In the genomic region with DNA sequence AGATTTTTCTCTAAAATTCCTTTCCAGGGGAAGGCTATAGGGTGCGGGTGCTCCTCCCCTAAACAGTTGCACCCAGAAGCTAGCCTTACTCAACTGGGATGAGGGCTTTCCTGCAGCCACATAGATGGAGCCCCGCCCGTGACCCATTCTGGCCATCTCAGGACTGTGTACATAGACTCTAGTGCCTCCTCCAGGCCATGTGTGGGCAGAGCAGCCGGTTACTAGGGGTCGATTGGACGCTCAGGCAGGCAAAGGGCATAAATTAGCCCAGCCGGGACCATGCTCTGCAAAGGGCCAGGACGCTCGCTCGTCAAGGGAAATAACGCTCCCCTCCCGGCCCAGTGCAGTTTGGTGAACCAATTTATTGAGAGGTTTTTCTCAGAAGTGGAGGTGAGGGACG, we compare ENCODE assay signal across 13 mouse cellular contexts. TPM values are rescaled to one million over a fixed set of nuclear protein-coding genes. Genes with fewer than 3 reads are reported as not detected.
DNase-seq lines count a peak whose midpoint lies in the region; ATAC-seq and TF ChIP-seq lines count a peak whose summit lies in the region.
"Had no signal": no experiment of that assay in that cellular context is flagged by ENCODE, and none has a peak within 500 bp of the region (broad histone marks: within the 10 kb centered on the region; RNA-seq: fewer than 3 reads in every experiment).

No protein-coding gene starts in this region.

- DNase-seq in forebrain, embryonic 11.5 days (ENCODE audit: low spot score): peak; percentile 70
- peak; percentile 59 for DNase-seq in layer of hippocampus, adult 9-11 months
- no peak for DNase-seq in layer of hippocampus, postnatal 25 days (ENCODE audit: extremely low spot score in 1 of 2, low spot score in 1 of 2)
- DNase-seq in ZHBTc4 (ENCODE audit: low read depth, low spot score): peak; percentile 83
- peak; percentile 51 for DNase-seq in hindbrain, postnatal 0 days (ENCODE audit: low spot score)
- DNase-seq: gastrocnemius, postnatal 36 days had no signal

- H3K9ac ChIP-seq in forebrain, embryonic 11.5 days (ENCODE audit: low read length): no peak overlapping the region
- H3K9ac ChIP-seq in forebrain, embryonic 13.5 days: no peak overlapping the region
- H3K9ac ChIP-seq in hindbrain, postnatal 0 days (replicated peaks; ENCODE audit: low read length): no peak overlapping the region
- no peak overlapping the region for H3K9ac ChIP-seq in heart, embryonic 11.5 days (ENCODE audit: low read depth, low read length)
- H3K9ac ChIP-seq: limb, embryonic 15.5 days had no signal

- no peaks in the 10 kb centered on the region for H3K36me3 ChIP-seq in forebrain, embryonic 11.5 days (ENCODE audit: control insufficient read depth, insufficient read depth, low read length)
- no peaks in the 10 kb centered on the region for H3K36me3 ChIP-seq in forebrain, embryonic 13.5 days (ENCODE audit: poor library complexity, severe bottlenecking)
- no peaks in the 10 kb centered on the region for H3K36me3 ChIP-seq in hindbrain, postnatal 0 days (ENCODE audit: insufficient read depth, low read length)
- H3K36me3 ChIP-seq in heart, embryonic 11.5 days (ENCODE audit: control insufficient read depth, insufficient read depth, low read length): no peaks in the 10 kb centered on the region
- H3K36me3 ChIP-seq: limb, embryonic 15.5 days had no signal

- WGBS in forebrain, embryonic 11.5 days: 13% methylated on average over 13 of the region's 13 CpGs
- 14% methylated on average over 13 of the region's 13 CpGs for WGBS in forebrain, embryonic 13.5 days
- WGBS in hindbrain, postnatal 0 days: 16% methylated on average over 13 of the region's 13 CpGs
- WGBS in heart, embryonic 11.5 days (ENCODE audit: insufficient replicate concordance): 13% methylated on average over 13 of the region's 13 CpGs

- H3K4me1 ChIP-seq in forebrain, embryonic 11.5 days (replicated peaks; ENCODE audit: control insufficient read depth, insufficient read depth, low read length): peaks cover 16% of the 10 kb centered on the region
- peaks cover 62% of the 10 kb centered on the region for H3K4me1 ChIP-seq in forebrain, embryonic 13.5 days
- H3K4me1 ChIP-seq in hindbrain, postnatal 0 days (ENCODE audit: insufficient read depth, low read length): peaks cover 8% of the 10 kb centered on the region; the same call in 1 of the 2 replicates
- H3K4me1 ChIP-seq in heart, embryonic 11.5 days (ENCODE audit: control insufficient read depth, insufficient read depth, low read length): no peaks in the 10 kb centered on the region
- H3K4me1 ChIP-seq: megakaryocyte, embryonic 14.5 days had no signal

- H3K27me3 ChIP-seq in forebrain, embryonic 11.5 days (ENCODE audit: control insufficient read depth, insufficient read depth, low read length): peaks cover 28% of the 10 kb centered on the region
- peaks cover 54% of the 10 kb centered on the region for H3K27me3 ChIP-seq in forebrain, embryonic 13.5 days
- peaks cover 25% of the 10 kb centered on the region for H3K27me3 ChIP-seq in hindbrain, postnatal 0 days (ENCODE audit: insufficient read depth, low read length)
- peaks cover 88% of the 10 kb centered on the region for H3K27me3 ChIP-seq in heart, embryonic 11.5 days (ENCODE audit: control insufficient read depth, insufficient read depth, low read length)

- H3K9me3 ChIP-seq in forebrain, embryonic 11.5 days (ENCODE audit: control insufficient read depth, low read length): no peaks in the 10 kb centered on the region
- H3K9me3 ChIP-seq in forebrain, embryonic 13.5 days (replicated peaks): no peaks in the 10 kb centered on the region
- H3K9me3 ChIP-seq in hindbrain, postnatal 0 days (ENCODE audit: low read length): no peaks in the 10 kb centered on the region
- H3K9me3 ChIP-seq in heart, embryonic 11.5 days (replicated peaks; ENCODE audit: control insufficient read depth, low read length): no peaks in the 10 kb centered on the region
- H3K9me3 ChIP-seq: limb, embryonic 15.5 days; megakaryocyte, embryonic 14.5 days had no signal

- H3K4me2 ChIP-seq in forebrain, embryonic 11.5 days (ENCODE audit: low read depth, low read length, severe bottlenecking): no peak overlapping the region
- H3K4me2 ChIP-seq in forebrain, embryonic 13.5 days: no peak overlapping the region
- H3K4me2 ChIP-seq in hindbrain, postnatal 0 days (ENCODE audit: low read depth, low read length): no peak overlapping the region
- H3K4me2 ChIP-seq in heart, embryonic 11.5 days: no peak overlapping the region
- H3K4me2 ChIP-seq: limb, embryonic 15.5 days had no signal

- ATAC-seq in forebrain, embryonic 11.5 days (replicated peaks; ENCODE audit: low FRiP score): no peak; the same call in 1 of the 2 replicates
- ATAC-seq in forebrain, embryonic 13.5 days: no peak
- peak; percentile 58; the same call in 1 of the 2 replicates for ATAC-seq in hindbrain, postnatal 0 days
- no peak for ATAC-seq in inflammation-experienced regulatory T-cells, adult 6 months
- ATAC-seq in heart, embryonic 11.5 days (replicated peaks; ENCODE audit: insufficient number of reproducible peaks, low FRiP score, low TSS enrichment): no peak
- ATAC-seq: CD4-positive, CD25-positive, alpha-beta regulatory T cell, adult 4 months; intestine, embryonic 16.5 days had no signal

- H3K27ac ChIP-seq in forebrain, embryonic 11.5 days (ENCODE audit: low read depth, low read length): no peak overlapping the region
- no peak overlapping the region for H3K27ac ChIP-seq in forebrain, embryonic 13.5 days
- no peak overlapping the region for H3K27ac ChIP-seq in hindbrain, postnatal 0 days
- H3K27ac ChIP-seq in heart, embryonic 11.5 days (ENCODE audit: low read depth, low read length): no peak overlapping the region
- H3K27ac ChIP-seq: limb, embryonic 15.5 days had no signal

- TF ChIP-seq CTCF in hindbrain, postnatal 0 days (IDR thresholded peaks at IDR 0.05; ENCODE audit: low read depth): peak; percentile 55; the same call in 1 of the 2 replicates

- no peak overlapping the region for H3K4me3 ChIP-seq in forebrain, embryonic 11.5 days (ENCODE audit: low read depth, low read length)
- no peak overlapping the region for H3K4me3 ChIP-seq in forebrain, embryonic 13.5 days
- H3K4me3 ChIP-seq in hindbrain, postnatal 0 days (ENCODE audit: low read length): no peak overlapping the region
- no peak overlapping the region for H3K4me3 ChIP-seq in heart, embryonic 11.5 days (ENCODE audit: low read depth, low read length)
- H3K4me3 ChIP-seq: limb, embryonic 15.5 days; megakaryocyte, embryonic 14.5 days had no signal

RNA-seq across cellular contexts. Expression of a gene that starts 8.5 kb away (rescaled TPM):
- not detected in 2 replicates for polyA plus RNA-seq in forebrain, embryonic 11.5 days (2014; fragmentation: Nextera tagmentation; extraction: Ambion mirVana)
- polyA plus RNA-seq in forebrain, embryonic 13.5 days (2015; fragmentation: Nextera tagmentation; extraction: Ambion mirVana): not detected in 2 replicates
- total RNA-seq in layer of hippocampus, postnatal 25 days (2021): not detected
- not detected in 2 replicates for total RNA-seq in hindbrain, postnatal 0 days (2014; rRNA removed)
- polyA plus RNA-seq in hindbrain, postnatal 0 days (2015; fragmentation: Nextera tagmentation; extraction: Ambion mirVana): not detected in 2 replicates
- polyA plus RNA-seq in inflammation-experienced regulatory T-cells, adult 6 months (2017; shearing (Covaris generic)): not detected
- not detected in 2 replicates for polyA plus RNA-seq in heart, embryonic 11.5 days (2014; fragmentation: Nextera tagmentation; extraction: Ambion mirVana)
- total RNA-seq: gastrocnemius, postnatal 36 days had no signal
- polyA plus RNA-seq: CD4-positive, CD25-positive, alpha-beta regulatory T cell, adult 4 months; intestine, embryonic 16.5 days; limb, embryonic 15.5 days had no signal

RNA-seq across cellular contexts. Expression of a gene that starts 38.0 kb away (rescaled TPM):
- polyA plus RNA-seq in forebrain, embryonic 11.5 days (2014; fragmentation: Nextera tagmentation; extraction: Ambion mirVana): 14.4 and 15.7 TPM in 2 replicates
- polyA plus RNA-seq in forebrain, embryonic 13.5 days (2015; fragmentation: Nextera tagmentation; extraction: Ambion mirVana): 9.8 and 11.9 TPM in 2 replicates
- total RNA-seq in layer of hippocampus, postnatal 25 days (2021): 10 to 100 TPM; 71.0 to 83.1 TPM
- total RNA-seq in hindbrain, postnatal 0 days (2014; rRNA removed): 33.4 and 43.4 TPM in 2 replicates
- polyA plus RNA-seq in hindbrain, postnatal 0 days (2015; fragmentation: Nextera tagmentation; extraction: Ambion mirVana): 13.8 and 15.2 TPM in 2 replicates
- not detected for polyA plus RNA-seq in inflammation-experienced regulatory T-cells, adult 6 months (2017; shearing (Covaris generic))
- 2.6 and 3.5 TPM in 2 replicates for polyA plus RNA-seq in heart, embryonic 11.5 days (2014; fragmentation: Nextera tagmentation; extraction: Ambion mirVana)
- polyA plus RNA-seq: CD4-positive, CD25-positive, alpha-beta regulatory T cell, adult 4 months had no signal

Comparison
In these comparisons a context has a peak if more than half of its experiments do, and no peak if none do; other contexts are left out.
1. DNase-seq: peak in forebrain, embryonic 11.5 days (single experiment), layer of hippocampus, adult 9-11 months (single experiment), ZHBTc4 (single experiment) and hindbrain, postnatal 0 days (single experiment); none in layer of hippocampus, postnatal 25 days (0 of 2).